Mouse (Mus musculus) inflammation-experienced regulatory T-cells, adult 6 months (primary cell): ENCODE measurements around the gene 1700049E17Rik1. TPM values are rescaled to one million over a fixed set of nuclear protein-coding genes. Genes with fewer than 3 reads are reported as not detected.
"Not testable (repeated sequence)": the region's sequence is repeated elsewhere in the genome, so short reads cannot be mapped to it uniquely, and the experiment has no call there.

Experiments
- ATAC-seq: one replicate; pipeline ENCODE4 v1.8.0; 2017
- polyA plus RNA-seq, 3 experiments: library from polyadenylated mRNA; unstranded; fragments of 100-300 nt; shearing (Covaris generic); gene quantifications; one replicate each; pipeline ENCODE4 v1.2.1; 2017

The 1700049E17Rik1 gene
- not detected for polyA plus RNA-seq

DNA sequence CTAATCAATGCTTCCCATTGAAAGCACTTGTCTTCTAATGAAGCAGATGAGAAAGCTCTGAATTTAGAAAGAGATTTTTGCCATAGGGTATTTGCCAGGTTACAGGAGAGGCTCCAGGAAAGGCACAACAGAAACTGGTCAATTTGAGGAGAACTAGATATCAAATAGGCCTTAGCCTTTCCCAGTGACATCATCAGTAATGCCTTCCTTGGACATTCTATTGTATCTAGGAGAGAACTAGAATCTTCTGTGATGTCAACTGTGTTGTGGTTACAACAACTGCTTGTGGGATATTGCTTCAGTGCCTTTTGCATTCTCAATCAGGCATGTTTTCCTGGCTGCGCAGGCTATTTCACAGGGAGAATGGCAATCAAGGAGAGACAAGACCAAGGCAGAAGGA, at the start of gene 1700049E17Rik1:
1700049E17Rik1 (plus strand) TSS at position 301 of the 400 bp plus-strand sequence.
- ATAC-seq = not testable (repeated sequence)

DNA sequence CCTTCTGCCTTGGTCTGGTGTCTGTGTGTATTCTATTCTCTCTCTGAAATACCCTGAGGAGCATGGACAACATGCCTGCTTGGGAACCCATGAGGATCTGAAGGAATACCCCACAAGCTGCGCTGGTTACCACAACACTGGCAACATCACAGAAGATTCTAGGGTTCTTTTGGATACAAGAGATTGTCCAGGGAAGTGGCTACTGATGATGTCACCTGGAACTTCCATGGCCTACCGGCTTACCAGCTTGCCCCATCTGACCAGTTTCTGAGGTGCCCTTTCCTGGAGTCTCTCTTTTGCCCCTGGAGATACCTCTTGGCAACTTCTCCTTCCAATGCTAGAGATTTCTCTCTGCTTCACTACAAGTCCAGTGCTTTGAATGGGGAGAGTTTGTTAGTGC, 17.6 kb upstream of the 1700049E17Rik1 start, which contains the start of gene Gm7980:
Gm7980 (minus strand) TSS at position 101 of the 400 bp plus-strand sequence.
- not testable (repeated sequence) for ATAC-seq

DNA sequence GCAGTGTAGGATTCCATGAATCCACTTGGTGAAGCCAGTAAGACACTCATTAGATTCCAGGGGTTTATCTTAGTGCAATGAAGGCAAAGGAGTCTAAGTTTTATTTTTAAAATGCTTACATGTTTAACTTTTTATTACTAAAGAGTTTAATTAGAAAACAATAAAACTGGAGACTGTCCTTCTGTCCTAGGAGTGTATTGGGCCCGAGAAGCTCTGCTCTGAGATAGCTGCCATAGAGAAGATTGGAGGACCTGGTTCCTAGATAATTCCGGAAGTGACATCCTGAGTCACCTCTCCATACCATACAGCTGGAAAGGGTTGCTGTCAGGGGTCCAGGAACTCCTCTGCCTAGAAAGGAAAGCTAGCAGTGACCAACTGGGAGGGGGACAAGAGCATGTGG, 18.9 kb downstream of the 1700049E17Rik1 start, which contains the start of gene 1700024B05Rik:
1700024B05Rik (plus strand) TSS at position 301 of the 400 bp plus-strand sequence.
- not testable (repeated sequence) for ATAC-seq

DNA sequence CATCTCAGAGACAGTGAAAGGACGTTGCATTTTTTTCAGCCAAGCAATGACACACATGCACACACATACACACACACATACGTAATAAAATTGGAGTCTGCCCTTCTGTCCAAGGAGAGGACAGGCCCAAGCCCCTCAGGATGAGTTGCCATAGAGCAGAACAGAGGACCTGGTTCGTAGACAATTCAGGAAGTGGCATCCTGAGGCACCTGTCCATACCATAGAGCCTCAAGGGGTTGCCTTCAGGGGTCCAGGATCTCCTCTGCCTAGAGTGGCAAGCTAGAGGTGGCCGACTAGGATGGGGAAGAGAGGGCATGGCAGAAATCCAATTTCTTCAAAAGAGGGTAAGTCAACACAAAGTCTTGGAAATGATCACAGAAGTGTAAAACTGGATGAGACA, 39.3 kb downstream of the 1700049E17Rik1 start:
- not testable (repeated sequence) for ATAC-seq

GRCm38 (mm10) chr14:41967827-41968226, 43.1 kb downstream of the 1700049E17Rik1 start, which contains the start of gene Gm6401:
Gene Gm6401, minus strand, starts transcription at chr14:41967927.
- not testable (repeated sequence) for ATAC-seq

- not testable (repeated sequence) for ATAC-seq
Observed at GRCm38 (mm10) chr14:41968596-41968995, 43.8 kb downstream of the 1700049E17Rik1 start.

Other genes with a start within 250 kb of the 1700049E17Rik1 start
- gene Gm8068, start 223.1 kb upstream of the 1700049E17Rik1 start, polyA plus RNA-seq = not detected
- not detected for gene Gm7929, start 174.3 kb upstream of the 1700049E17Rik1 start, polyA plus RNA-seq
- gene Gm47189, start 152.5 kb upstream of the 1700049E17Rik1 start, polyA plus RNA-seq = not detected
- gene Gm7980, start 17.7 kb upstream of the 1700049E17Rik1 start, polyA plus RNA-seq = not detected
- not detected for gene 1700024B05Rik, start 19.0 kb downstream of the 1700049E17Rik1 start, polyA plus RNA-seq
- gene Gm6401, start 43.0 kb downstream of the 1700049E17Rik1 start, polyA plus RNA-seq = not detected
- not detected for gene Gm3543, start 58.4 kb downstream of the 1700049E17Rik1 start, polyA plus RNA-seq
- gene Gm7951, start 192.4 kb downstream of the 1700049E17Rik1 start, polyA plus RNA-seq = not detected
- gene Gm17027, start 237.7 kb downstream of the 1700049E17Rik1 start, polyA plus RNA-seq = not detected